Mouse (Mus musculus): Measurements from ENCODE around the gene Fam178b.
A peak's percentile ranks its signal among the peaks of the same experiment; 100 is the strongest.

Fam178b gene

DNA sequence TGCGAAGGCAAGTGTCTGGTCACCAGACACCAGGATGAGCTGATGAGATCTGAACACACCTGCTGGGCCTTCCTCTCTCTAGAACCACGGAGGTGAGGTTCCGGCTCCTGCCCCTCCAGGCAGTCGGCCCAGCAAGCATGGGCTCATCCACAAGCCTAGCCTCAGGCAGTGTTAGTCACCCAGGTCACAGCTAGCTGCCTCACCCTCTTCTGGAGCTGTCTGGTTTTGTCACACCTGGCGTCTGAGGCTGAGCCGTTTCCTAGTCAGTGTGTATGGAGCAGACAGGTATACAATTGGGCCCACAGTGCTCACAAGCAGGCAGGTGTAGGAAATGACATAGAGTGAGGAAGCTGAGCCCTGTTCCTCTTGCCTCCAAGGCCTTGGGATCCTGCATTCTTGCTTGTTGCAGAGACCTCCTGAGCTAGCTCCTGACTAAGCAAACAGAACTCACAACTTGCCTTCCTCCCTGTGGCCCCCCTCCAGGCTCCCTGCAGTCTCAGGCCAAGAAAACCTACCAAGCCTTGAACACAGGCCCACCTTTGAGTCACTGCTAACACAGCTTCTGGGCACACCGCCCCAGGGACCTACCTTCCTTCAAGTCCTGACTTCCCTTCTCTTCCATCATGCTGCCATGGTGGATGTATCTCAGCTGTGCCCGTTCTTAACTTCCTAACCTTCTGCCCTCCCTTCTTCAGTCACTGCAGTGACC, 99.4 kb downstream of the Fam178b start:
- TF ChIP-seq CTCF (conservative IDR thresholded peaks at IDR 0.05; ENCODE audit: low read length) (no peak), NANOG (IDR thresholded peaks at IDR 0.05; ENCODE audit: borderline replicate concordance, low read length) (no peak), POU5F1 (IDR thresholded peaks at IDR 0.05; ENCODE audit: borderline replicate concordance, low read length) (no peak)
- no peak overlapping the region for H3K4me3 ChIP-seq (replicated peaks; ENCODE audit: low read length)
- H3K27me3 ChIP-seq (ENCODE audit: insufficient read depth, low read length): peaks cover 19% of the 10 kb centered on the region
- no peaks in the 10 kb centered on the region for H3K9me3 ChIP-seq (ENCODE audit: low read length)
- peaks cover 48% of the 10 kb centered on the region for H3K4me1 ChIP-seq (replicated peaks; ENCODE audit: low read depth, low read length)
- no peaks in the 10 kb centered on the region for H3K36me3 ChIP-seq (ENCODE audit: insufficient read depth, low read length)

DNA sequence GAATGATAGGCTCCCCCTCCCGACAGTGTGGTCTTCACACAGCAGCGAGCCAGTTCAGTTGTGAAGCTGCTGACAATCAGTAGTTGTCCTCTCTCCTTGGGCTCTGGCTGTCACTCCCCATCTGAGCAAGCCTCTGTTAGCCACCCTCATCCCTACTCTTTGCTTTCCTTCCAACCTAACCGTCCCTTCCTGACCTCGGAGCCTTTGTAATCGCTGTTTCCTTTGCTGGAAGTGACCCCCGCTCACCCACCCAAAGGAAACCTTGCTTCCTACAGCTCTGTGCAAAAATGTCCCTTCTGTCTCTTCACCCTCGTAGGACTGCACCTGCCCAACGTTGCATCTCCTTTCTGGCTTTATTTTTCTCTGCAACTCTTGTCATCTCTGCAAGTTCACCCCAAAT, 100.8 kb downstream of the Fam178b start:
- no peaks in the 10 kb centered on the region for H3K9me3 ChIP-seq (ENCODE audit: low read length)
- TF ChIP-seq NANOG (IDR thresholded peaks at IDR 0.05; ENCODE audit: borderline replicate concordance, low read length): no peak
- TF ChIP-seq CTCF (conservative IDR thresholded peaks at IDR 0.05; ENCODE audit: low read length): no peak
- TF ChIP-seq POU5F1 (IDR thresholded peaks at IDR 0.05; ENCODE audit: borderline replicate concordance, low read length): no peak
- H3K36me3 ChIP-seq (ENCODE audit: insufficient read depth, low read length): no peaks in the 10 kb centered on the region
- H3K4me1 ChIP-seq (replicated peaks; ENCODE audit: low read depth, low read length): peaks cover 57% of the 10 kb centered on the region
- peaks cover 25% of the 10 kb centered on the region for H3K27me3 ChIP-seq (ENCODE audit: insufficient read depth, low read length)
- H3K4me3 ChIP-seq (replicated peaks; ENCODE audit: low read length): no peak overlapping the region

DNA sequence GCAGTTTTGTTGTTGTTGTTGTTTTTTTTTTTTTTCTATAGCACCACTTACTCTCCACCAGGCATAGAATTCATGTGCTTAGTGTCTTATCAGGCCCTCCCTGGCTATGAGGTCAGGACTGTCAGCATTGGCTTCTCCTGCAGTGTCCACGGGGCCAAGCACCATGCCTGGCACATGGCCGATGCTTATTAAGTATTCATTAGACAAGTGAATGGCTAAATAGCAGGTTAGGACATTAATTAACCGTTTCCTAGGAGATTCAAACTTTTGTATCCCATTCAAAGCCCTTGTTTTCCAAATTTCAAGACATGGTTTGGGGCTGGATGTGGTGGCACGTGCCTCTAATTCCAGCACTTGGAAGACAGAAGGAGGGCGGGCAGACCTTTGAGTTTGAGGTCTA, 101.7 kb downstream of the Fam178b start:
- no peak overlapping the region; the same call in 1 of the 2 replicates for H3K4me3 ChIP-seq (replicated peaks; ENCODE audit: low read length)
- H3K36me3 ChIP-seq (ENCODE audit: insufficient read depth, low read length): no peaks in the 10 kb centered on the region
- TF ChIP-seq POU5F1 (IDR thresholded peaks at IDR 0.05; ENCODE audit: borderline replicate concordance, low read length) (no peak), CTCF (conservative IDR thresholded peaks at IDR 0.05; ENCODE audit: low read length) (no peak), NANOG (IDR thresholded peaks at IDR 0.05; ENCODE audit: borderline replicate concordance, low read length) (no peak)
- peaks cover 25% of the 10 kb centered on the region for H3K27me3 ChIP-seq (ENCODE audit: insufficient read depth, low read length)
- H3K9me3 ChIP-seq (ENCODE audit: low read length): no peaks in the 10 kb centered on the region
- peaks cover 66% of the 10 kb centered on the region for H3K4me1 ChIP-seq (replicated peaks; ENCODE audit: low read depth, low read length)

DNA sequence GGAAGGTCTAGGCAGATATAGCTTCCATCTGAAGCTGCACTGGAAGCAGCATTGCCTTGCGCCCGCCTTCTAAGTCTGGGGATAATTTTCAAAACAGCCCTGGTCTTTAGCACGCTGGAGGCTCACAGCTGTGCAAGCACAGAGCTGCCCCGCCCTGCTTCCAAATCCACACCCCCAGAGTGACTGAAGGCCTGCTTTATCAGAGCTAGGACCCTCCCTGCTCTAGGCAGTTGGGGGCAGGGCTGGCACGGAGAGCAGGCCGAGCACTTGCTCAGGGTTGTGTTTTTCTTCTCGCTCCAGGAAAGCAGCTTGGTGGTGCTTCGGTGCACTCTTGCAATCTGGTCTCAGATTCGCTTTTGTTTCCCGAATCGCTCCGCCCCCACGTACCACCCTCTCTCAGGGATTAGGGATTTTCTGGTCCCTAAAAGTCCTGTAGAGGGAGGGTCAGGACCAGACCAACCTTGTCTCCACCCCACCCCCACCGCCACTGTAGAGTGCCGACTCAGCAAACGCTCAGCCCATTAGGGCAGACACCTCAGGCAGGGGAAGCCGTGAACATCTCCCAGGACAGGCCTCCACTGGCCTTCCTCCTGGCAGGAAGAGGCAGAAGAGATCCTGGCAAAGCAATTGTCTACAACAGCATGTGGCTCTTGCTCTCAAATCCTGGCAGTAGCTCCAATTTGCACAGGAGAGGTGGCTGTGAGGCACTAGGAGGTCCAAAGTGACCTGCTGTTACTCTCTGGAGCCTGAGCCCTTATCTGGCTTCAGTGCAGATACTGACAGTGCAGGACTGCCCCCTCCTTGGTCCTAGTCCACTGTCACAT, 102.4 kb downstream of the Fam178b start:
- H3K4me1 ChIP-seq (replicated peaks; ENCODE audit: low read depth, low read length): peaks cover 73% of the 10 kb centered on the region
- no peaks in the 10 kb centered on the region for H3K36me3 ChIP-seq (ENCODE audit: insufficient read depth, low read length)
- H3K4me3 ChIP-seq (replicated peaks; ENCODE audit: low read length): peak overlapping the region; percentile 70
- H3K9me3 ChIP-seq (ENCODE audit: low read length): no peaks in the 10 kb centered on the region
- H3K27me3 ChIP-seq (ENCODE audit: insufficient read depth, low read length): peaks cover 25% of the 10 kb centered on the region
- TF ChIP-seq NANOG (IDR thresholded peaks at IDR 0.05; ENCODE audit: borderline replicate concordance, low read length) (no peak), POU5F1 (IDR thresholded peaks at IDR 0.05; ENCODE audit: borderline replicate concordance, low read length) (no peak)

DNA sequence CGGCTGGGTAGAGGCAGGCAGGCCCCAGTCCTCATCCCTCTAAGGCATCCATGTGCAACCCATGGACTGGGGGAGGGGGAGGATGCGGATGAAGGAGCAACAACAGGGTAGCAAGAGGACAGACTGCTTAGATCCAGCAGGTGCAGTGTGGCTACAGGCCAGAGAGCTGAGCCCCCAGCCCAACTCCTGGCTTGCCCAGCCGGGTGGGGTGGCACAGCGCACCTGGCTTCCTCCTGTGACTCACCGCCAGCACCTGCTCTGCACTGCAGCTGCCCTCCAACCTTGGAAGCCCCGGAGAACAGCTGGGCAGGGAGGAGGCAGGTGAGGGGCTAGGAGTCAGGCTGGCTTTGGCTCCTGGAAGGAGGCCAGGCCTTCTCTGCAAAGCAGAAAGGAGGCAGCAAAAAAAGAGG, 103.0 kb downstream of the Fam178b start:
- peak overlapping the region; percentile 70 for H3K4me3 ChIP-seq (replicated peaks; ENCODE audit: low read length)
- no peaks in the 10 kb centered on the region for H3K36me3 ChIP-seq (ENCODE audit: insufficient read depth, low read length)
- peaks cover 78% of the 10 kb centered on the region for H3K4me1 ChIP-seq (replicated peaks; ENCODE audit: low read depth, low read length)
- no peaks in the 10 kb centered on the region for H3K9me3 ChIP-seq (ENCODE audit: low read length)
- peaks cover 25% of the 10 kb centered on the region for H3K27me3 ChIP-seq (ENCODE audit: insufficient read depth, low read length)
- TF ChIP-seq CTCF (conservative IDR thresholded peaks at IDR 0.05; ENCODE audit: low read length) (no peak), NANOG (IDR thresholded peaks at IDR 0.05; ENCODE audit: borderline replicate concordance, low read length) (no peak), POU5F1 (IDR thresholded peaks at IDR 0.05; ENCODE audit: borderline replicate concordance, low read length) (no peak)

DNA sequence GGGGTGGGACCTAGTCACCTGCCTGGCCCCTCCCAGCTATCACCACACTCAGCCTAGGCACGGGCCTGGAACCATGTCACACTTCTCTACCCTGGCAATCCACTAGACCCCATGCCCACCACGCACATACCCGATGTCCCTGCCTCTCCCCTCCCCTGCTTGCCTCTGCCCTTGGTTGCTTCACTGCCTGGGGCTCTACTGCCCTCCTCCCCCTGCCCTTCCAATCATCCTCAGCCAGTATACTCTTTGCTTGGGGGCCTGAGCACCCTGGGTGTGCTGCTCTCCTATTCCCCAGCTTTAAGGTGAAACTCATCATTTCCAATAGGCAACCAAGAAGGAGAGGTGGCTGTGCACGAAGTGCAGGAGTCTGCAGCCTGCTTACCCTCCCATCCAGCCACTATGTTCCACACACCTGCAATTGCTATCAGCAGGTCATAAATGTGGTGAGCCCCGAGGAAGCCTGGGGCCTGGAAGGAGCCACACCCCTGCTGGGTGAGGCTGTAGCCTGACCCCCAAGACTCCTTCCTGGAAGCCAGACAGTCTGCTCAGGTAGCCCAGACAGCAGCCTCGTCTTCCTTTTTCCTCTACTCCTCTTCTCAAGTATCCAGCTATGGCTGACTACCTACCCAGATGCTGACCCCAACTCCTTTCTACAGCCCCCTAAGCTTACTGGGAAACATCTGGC, 105.8 kb downstream of the Fam178b start:
- H3K4me1 ChIP-seq (replicated peaks; ENCODE audit: low read depth, low read length): peaks cover 86% of the 10 kb centered on the region
- TF ChIP-seq POU5F1 (IDR thresholded peaks at IDR 0.05; ENCODE audit: borderline replicate concordance, low read length): no peak
- TF ChIP-seq CTCF (conservative IDR thresholded peaks at IDR 0.05; ENCODE audit: low read length): no peak
- TF ChIP-seq NANOG (IDR thresholded peaks at IDR 0.05; ENCODE audit: borderline replicate concordance, low read length): no peak
- 0 out of 2 replicates have a peak overlapping the region, but pooled peaks have one; percentile 11 for H3K4me3 ChIP-seq (replicated peaks; ENCODE audit: low read length)
- H3K27me3 ChIP-seq (ENCODE audit: insufficient read depth, low read length): peaks cover 12% of the 10 kb centered on the region
- H3K36me3 ChIP-seq (ENCODE audit: insufficient read depth, low read length): no peaks in the 10 kb centered on the region
- no peaks in the 10 kb centered on the region for H3K9me3 ChIP-seq (ENCODE audit: low read length)

DNA sequence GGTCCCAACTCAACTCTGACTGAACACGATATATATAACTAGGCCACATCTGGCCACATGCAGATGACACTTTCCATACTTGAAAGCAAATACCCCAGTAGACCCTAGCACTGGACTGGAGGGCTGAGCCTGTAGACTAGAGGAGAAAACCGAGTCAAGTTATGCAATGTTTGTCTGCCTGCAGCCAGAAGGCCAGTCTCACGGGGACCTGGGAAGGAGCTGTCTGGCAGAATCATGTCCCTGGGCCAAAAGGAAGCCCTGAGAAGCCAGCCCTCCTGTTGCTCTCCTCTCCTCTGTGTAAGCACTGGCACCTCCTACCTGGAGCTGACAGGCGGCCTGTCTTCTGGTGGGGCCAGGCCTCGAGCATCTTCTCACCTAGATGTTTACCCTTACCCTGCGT, 107.6 kb downstream of the Fam178b start:
- no peaks in the 10 kb centered on the region for H3K36me3 ChIP-seq (ENCODE audit: insufficient read depth, low read length)
- H3K27me3 ChIP-seq (ENCODE audit: insufficient read depth, low read length): peaks cover 12% of the 10 kb centered on the region
- H3K4me1 ChIP-seq (replicated peaks; ENCODE audit: low read depth, low read length): peaks cover 91% of the 10 kb centered on the region
- H3K4me3 ChIP-seq (replicated peaks; ENCODE audit: low read length): no peak overlapping the region
- no peaks in the 10 kb centered on the region for H3K9me3 ChIP-seq (ENCODE audit: low read length)
- TF ChIP-seq CTCF (conservative IDR thresholded peaks at IDR 0.05; ENCODE audit: low read length): no peak
- no peak for TF ChIP-seq POU5F1 (IDR thresholded peaks at IDR 0.05; ENCODE audit: borderline replicate concordance, low read length)
- TF ChIP-seq NANOG (IDR thresholded peaks at IDR 0.05; ENCODE audit: borderline replicate concordance, low read length): no peak

Data from E14TG2a.4 (cell line).